Mouse (Mus musculus): ENCODE measurements at regions not wholly inside any gene's neighbourhood (a gene's known extent, or its start where the extent isn't known, plus 50 kb on each side); places are given as distances from the start of the nearest gene placed in this dataset.

DNA sequence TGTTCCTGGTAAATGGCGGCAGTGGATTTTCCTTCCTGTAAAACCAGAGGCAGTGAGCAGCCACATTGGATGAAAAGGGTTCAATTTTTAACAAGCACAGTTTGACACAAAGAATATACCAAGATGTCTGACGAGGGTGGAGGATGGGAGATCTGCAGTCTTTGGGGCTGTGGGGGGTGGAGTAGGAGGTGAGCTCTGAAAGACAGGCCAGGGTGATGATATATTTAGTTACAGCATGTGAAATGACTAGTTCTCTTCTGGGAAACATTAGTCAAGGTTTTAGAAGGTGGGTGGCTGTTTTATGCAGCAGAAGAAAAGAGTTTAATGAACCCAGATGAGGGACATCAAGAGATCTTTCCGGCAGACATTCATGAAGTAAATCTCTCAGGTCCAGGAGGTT, 170.0 kb upstream of the Rxfp2 start:
- TF ChIP-seq POLR2A (IDR thresholded peaks at IDR 0.05; ENCODE audit: insufficient read depth, low read depth, low read length): no peak
- no peak for TF ChIP-seq CTCF (IDR thresholded peaks at IDR 0.05; ENCODE audit: insufficient read depth, low read depth, low read length)
- no peaks in the 10 kb centered on the region for H3K4me1 ChIP-seq (ENCODE audit: control insufficient read depth, insufficient read depth, low read length)
- H3K4me3 ChIP-seq (ENCODE audit: insufficient read depth, low read depth, low read length): no peak overlapping the region
- no peak overlapping the region for H3K27ac ChIP-seq (ENCODE audit: insufficient read depth, low read depth, low read length)
- 68% methylated on average over 3 of the region's 3 CpGs for WGBS

GRCm38 (mm10) chr5:149851011-149851410, 167.5 kb upstream of the Rxfp2 start:
- 10% methylated on average over 9 of the region's 9 CpGs for WGBS
- H3K27ac ChIP-seq (ENCODE audit: insufficient read depth, low read depth, low read length): no peak overlapping the region
- no peak overlapping the region for H3K4me3 ChIP-seq (ENCODE audit: insufficient read depth, low read depth, low read length)
- peak; percentile 68 for TF ChIP-seq CTCF (IDR thresholded peaks at IDR 0.05; ENCODE audit: insufficient read depth, low read depth, low read length)
- TF ChIP-seq POLR2A (IDR thresholded peaks at IDR 0.05; ENCODE audit: insufficient read depth, low read depth, low read length): no peak
- H3K4me1 ChIP-seq (ENCODE audit: control insufficient read depth, insufficient read depth, low read length): no peaks in the 10 kb centered on the region

DNA sequence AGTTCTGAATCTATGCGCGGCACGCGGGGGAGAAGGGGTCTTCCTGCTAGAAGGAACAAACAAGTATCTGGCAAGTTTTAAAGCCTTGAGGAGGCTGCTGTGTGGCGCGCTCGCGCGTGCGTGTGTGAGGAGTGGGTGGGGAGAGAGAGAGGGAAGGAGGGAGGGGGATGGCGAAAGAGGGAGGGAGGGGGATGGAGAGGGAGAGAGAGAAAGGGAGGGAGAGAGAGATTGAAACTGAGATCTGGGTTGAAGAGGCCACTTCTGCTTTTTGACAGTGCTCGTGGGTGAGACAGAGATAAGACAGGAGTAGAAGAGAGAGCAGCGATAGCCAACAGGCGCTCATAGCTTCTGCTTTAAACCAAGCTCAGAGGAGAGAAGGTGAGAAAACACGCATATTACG, 166.0 kb upstream of the Rxfp2 start:
- Histone ChIP-seq H3K4me3 (ENCODE audit: insufficient read depth, low read depth, low read length) (no peak overlapping the region), H3K27ac (ENCODE audit: insufficient read depth, low read depth, low read length) (no peak overlapping the region), H3K4me1 (ENCODE audit: control insufficient read depth, insufficient read depth, low read length) (no peaks in the 10 kb centered on the region)
- TF ChIP-seq POLR2A (IDR thresholded peaks at IDR 0.05; ENCODE audit: insufficient read depth, low read depth, low read length) (no peak), CTCF (IDR thresholded peaks at IDR 0.05; ENCODE audit: insufficient read depth, low read depth, low read length) (no peak)
- WGBS: 42% methylated on average over 16 of the region's 16 CpGs

GRCm38 (mm10) chr5:149856101-149856500, 162.4 kb upstream of the Rxfp2 start:
- TF ChIP-seq POLR2A (IDR thresholded peaks at IDR 0.05; ENCODE audit: insufficient read depth, low read depth, low read length) (no peak), CTCF (IDR thresholded peaks at IDR 0.05; ENCODE audit: insufficient read depth, low read depth, low read length) (no peak)
- 91% methylated on average over 1 of the region's 1 CpGs for WGBS
- Histone ChIP-seq H3K4me1 (ENCODE audit: control insufficient read depth, insufficient read depth, low read length) (no peaks in the 10 kb centered on the region), H3K4me3 (ENCODE audit: insufficient read depth, low read depth, low read length) (no peak overlapping the region), H3K27ac (ENCODE audit: insufficient read depth, low read depth, low read length) (no peak overlapping the region)

DNA sequence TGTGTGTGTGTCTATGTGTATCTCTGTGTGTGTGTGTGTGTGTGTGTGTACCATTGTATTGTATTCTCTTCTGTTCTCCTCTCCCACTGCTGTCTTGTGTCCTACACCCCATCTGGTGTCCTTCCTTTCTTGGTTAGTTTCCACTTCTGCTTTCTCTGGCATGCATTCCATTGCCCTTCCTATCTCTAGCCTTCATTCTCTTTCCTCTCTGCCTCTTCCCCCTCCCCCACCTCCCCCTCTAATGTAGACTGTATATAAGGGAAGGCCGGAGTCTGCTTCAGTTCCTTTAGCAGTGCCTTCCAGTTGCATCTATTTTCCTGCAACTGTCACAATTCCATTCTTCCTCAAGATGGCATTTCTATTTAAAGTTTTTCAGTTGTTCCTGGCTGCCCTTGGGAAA, 161.5 kb upstream of the Rxfp2 start:
- Histone ChIP-seq H3K4me3 (ENCODE audit: insufficient read depth, low read depth, low read length) (no peak overlapping the region), H3K4me1 (ENCODE audit: control insufficient read depth, insufficient read depth, low read length) (no peaks in the 10 kb centered on the region), H3K27ac (ENCODE audit: insufficient read depth, low read depth, low read length) (no peak overlapping the region)
- WGBS: 39% methylated on average over 1 of the region's 1 CpGs
- TF ChIP-seq CTCF (IDR thresholded peaks at IDR 0.05; ENCODE audit: insufficient read depth, low read depth, low read length) (no peak), POLR2A (IDR thresholded peaks at IDR 0.05; ENCODE audit: insufficient read depth, low read depth, low read length) (no peak)

GRCm38 (mm10) chr5:149861489-149861962, 156.9 kb upstream of the Rxfp2 start:
- WGBS: 52% methylated on average over 4 of the region's 4 CpGs
- Histone ChIP-seq H3K4me1 (ENCODE audit: control insufficient read depth, insufficient read depth, low read length) (no peaks in the 10 kb centered on the region), H3K4me3 (ENCODE audit: insufficient read depth, low read depth, low read length) (no peak overlapping the region), H3K27ac (ENCODE audit: insufficient read depth, low read depth, low read length) (no peak overlapping the region)
- no peak for TF ChIP-seq POLR2A (IDR thresholded peaks at IDR 0.05; ENCODE audit: insufficient read depth, low read depth, low read length)
- TF ChIP-seq CTCF (IDR thresholded peaks at IDR 0.05; ENCODE audit: insufficient read depth, low read depth, low read length): peak; percentile 71

DNA sequence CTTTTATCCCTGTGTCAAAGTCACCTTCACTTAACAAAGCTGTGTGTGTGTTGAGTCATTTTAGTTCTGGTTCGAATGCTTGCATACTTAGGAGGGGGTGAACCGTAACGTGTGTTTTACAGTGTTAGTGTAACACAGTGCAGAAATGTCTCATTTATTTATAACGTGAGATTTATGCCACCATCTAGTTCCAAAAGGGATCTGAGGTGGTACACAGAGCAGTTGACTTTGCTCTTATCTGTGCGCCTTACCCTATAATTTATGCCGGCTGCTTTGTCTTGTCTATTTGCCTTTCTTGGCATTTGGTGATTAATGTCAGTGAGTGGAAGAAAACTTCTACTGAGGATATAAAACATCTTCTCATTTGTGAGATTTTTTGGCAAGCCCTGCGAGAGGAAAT, 150.5 kb upstream of the Rxfp2 start:
- H3K4me1 ChIP-seq (ENCODE audit: control insufficient read depth, insufficient read depth, low read length): peaks cover 13% of the 10 kb centered on the region
- TF ChIP-seq POLR2A (IDR thresholded peaks at IDR 0.05; ENCODE audit: insufficient read depth, low read depth, low read length) (no peak), CTCF (IDR thresholded peaks at IDR 0.05; ENCODE audit: insufficient read depth, low read depth, low read length) (no peak)
- 23% methylated on average over 7 of the region's 7 CpGs for WGBS
- no peak overlapping the region for H3K4me3 ChIP-seq (ENCODE audit: insufficient read depth, low read depth, low read length)
- H3K27ac ChIP-seq (ENCODE audit: insufficient read depth, low read depth, low read length): 0 out of 2 replicates have a peak overlapping the region, but pooled peaks have one; percentile 15

- Histone ChIP-seq H3K4me3 (ENCODE audit: insufficient read depth, low read depth, low read length) (no peak overlapping the region), H3K4me1 (ENCODE audit: control insufficient read depth, insufficient read depth, low read length) (peaks cover 17% of the 10 kb centered on the region)
- TF ChIP-seq CTCF (IDR thresholded peaks at IDR 0.05; ENCODE audit: insufficient read depth, low read depth, low read length) (no peak), POLR2A (IDR thresholded peaks at IDR 0.05; ENCODE audit: insufficient read depth, low read depth, low read length) (no peak)
Observed at GRCm38 (mm10) chr5:149869441-149869840, 149.0 kb upstream of the Rxfp2 start.

DNA sequence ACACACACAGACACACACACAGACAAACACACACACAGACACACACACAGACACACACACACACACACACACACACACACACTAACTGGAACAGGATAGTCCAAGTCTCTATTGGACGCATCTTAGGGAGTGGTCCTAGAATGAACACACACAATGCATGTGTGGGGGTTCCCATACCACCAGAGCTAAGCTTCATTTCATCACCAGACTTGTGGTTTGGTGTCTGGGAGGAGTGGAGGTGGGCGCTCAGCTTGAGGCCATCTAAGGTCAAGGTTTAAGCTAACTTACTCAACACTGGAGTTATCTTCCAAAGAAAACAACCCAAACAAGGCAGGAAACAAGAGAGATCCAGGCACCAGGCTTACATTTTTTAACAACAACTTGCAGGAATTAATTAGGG, 147.9 kb upstream of the Rxfp2 start:
- no peak for TF ChIP-seq CTCF (IDR thresholded peaks at IDR 0.05; ENCODE audit: insufficient read depth, low read depth, low read length)
- TF ChIP-seq POLR2A (IDR thresholded peaks at IDR 0.05; ENCODE audit: insufficient read depth, low read depth, low read length): no peak
- 94% methylated on average over 2 of the region's 2 CpGs for WGBS

More at GRCm38 (mm10) chr5:149869441-149869840, 149.0 kb upstream of the Rxfp2 start:
- 83% methylated on average over 5 of the region's 5 CpGs for WGBS
- no peak overlapping the region for H3K27ac ChIP-seq (ENCODE audit: insufficient read depth, low read depth, low read length)

DNA sequence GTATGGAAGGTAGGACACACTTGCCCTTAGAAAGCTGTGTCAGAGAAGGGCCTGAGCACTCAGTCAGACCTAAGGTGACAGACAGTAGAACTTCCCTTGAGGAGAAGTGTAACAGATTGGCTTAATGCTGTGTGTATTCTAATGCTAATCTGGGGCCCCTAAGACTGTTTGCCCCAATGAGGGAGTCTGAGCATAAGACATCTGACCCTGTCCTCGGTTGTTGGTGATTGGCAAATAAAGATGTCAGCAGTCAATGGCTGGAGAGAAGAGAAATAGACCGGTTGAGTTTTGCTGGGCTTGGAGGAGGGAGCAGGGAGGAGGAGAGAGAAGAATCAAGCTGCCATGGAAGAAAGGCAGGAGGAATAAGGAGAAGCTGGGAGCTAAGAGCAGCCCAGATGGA, 147.0 kb upstream of the Rxfp2 start:
- Histone ChIP-seq H3K4me1 (ENCODE audit: control insufficient read depth, insufficient read depth, low read length) (peaks cover 17% of the 10 kb centered on the region), H3K27ac (ENCODE audit: insufficient read depth, low read depth, low read length) (no peak overlapping the region), H3K4me3 (ENCODE audit: insufficient read depth, low read depth, low read length) (no peak overlapping the region)
- 41% methylated on average over 2 of the region's 2 CpGs for WGBS
- TF ChIP-seq CTCF (IDR thresholded peaks at IDR 0.05; ENCODE audit: insufficient read depth, low read depth, low read length) (no peak), POLR2A (IDR thresholded peaks at IDR 0.05; ENCODE audit: insufficient read depth, low read depth, low read length) (no peak)

More for the DNA sequence above, 147.9 kb upstream of the Rxfp2 start:
- H3K4me1 ChIP-seq (ENCODE audit: control insufficient read depth, insufficient read depth, low read length): peaks cover 17% of the 10 kb centered on the region
- no peak overlapping the region for H3K4me3 ChIP-seq (ENCODE audit: insufficient read depth, low read depth, low read length)
- no peak overlapping the region for H3K27ac ChIP-seq (ENCODE audit: insufficient read depth, low read depth, low read length)

Data from olfactory bulb, adult 2 months (tissue).